Mouse (Mus musculus): ENCODE results near the gene Cadm1. TPM values are rescaled to one million over a fixed set of nuclear protein-coding genes. Genes with fewer than 3 reads are reported as not detected.

Gene Cadm1
- total and polyA plus RNA-seq, 2 experiments from 2014 or later, result 3.7 to 5.5 TPM

GRCm38 (mm10) chr9:47608441-47608840, 78.5 kb downstream of the Cadm1 start:
- H3K4me2 ChIP-seq (ENCODE audit: low read depth, low read length), result no peak overlapping the region
- no peak for DNase-seq (ENCODE audit: low spot score)
- H3K36me3 ChIP-seq (replicated peaks; ENCODE audit: control insufficient read depth, insufficient read depth, low read length), result no peaks in the 10 kb centered on the region
- WGBS, result 84% methylated on average over 7 of the region's 7 CpGs
- H3K9me3 ChIP-seq (replicated peaks; ENCODE audit: control insufficient read depth, low read length), result no peaks in the 10 kb centered on the region
- no peak overlapping the region for H3K4me3 ChIP-seq (ENCODE audit: low read depth, low read length)
- H3K9ac ChIP-seq (replicated peaks; ENCODE audit: low read depth, low read length), result no peak overlapping the region
- no peak overlapping the region for H3K27ac ChIP-seq (ENCODE audit: low read depth)
- no peaks in the 10 kb centered on the region for H3K4me1 ChIP-seq (ENCODE audit: control insufficient read depth, insufficient read depth)
- ATAC-seq (ENCODE audit: insufficient read depth, low read depth), result no peak
- TF ChIP-seq CTCF (IDR thresholded peaks at IDR 0.05; ENCODE audit: low read depth), result no peak
- no peak for TF ChIP-seq EP300 (IDR thresholded peaks at IDR 0.05; ENCODE audit: low read depth)
- no peaks in the 10 kb centered on the region for H3K27me3 ChIP-seq (ENCODE audit: control insufficient read depth, insufficient read depth, low read length)

DNA sequence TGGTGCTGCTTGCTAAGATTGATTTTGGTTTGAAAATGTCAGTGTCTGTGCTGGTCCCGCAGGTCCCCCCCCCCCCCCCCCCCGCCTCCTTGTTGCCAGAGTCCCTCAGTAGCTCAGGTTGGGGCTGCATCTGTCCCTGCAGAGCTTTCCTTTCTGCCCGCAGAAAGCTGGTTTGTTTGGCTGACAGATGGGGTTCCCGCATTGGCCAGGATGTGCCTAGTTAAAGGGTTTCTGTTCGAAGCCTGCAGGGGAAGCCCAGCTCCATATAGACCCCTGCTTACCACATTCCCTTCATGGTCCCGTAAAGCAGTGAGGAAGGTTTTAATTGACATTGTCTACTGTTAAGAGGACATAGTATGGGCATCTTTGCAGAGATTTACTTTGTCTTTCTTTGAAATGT, 78.9 kb downstream of the Cadm1 start:
- no peaks in the 10 kb centered on the region for H3K27me3 ChIP-seq (ENCODE audit: control insufficient read depth, insufficient read depth, low read length)
- no peaks in the 10 kb centered on the region for H3K4me1 ChIP-seq (ENCODE audit: control insufficient read depth, insufficient read depth)
- TF ChIP-seq EP300 (IDR thresholded peaks at IDR 0.05; ENCODE audit: low read depth), result no peak
- no peak for TF ChIP-seq CTCF (IDR thresholded peaks at IDR 0.05; ENCODE audit: low read depth)
- no peaks in the 10 kb centered on the region for H3K36me3 ChIP-seq (replicated peaks; ENCODE audit: control insufficient read depth, insufficient read depth, low read length)
- no peak overlapping the region for H3K4me2 ChIP-seq (ENCODE audit: low read depth, low read length)
- H3K27ac ChIP-seq (ENCODE audit: low read depth), result no peak overlapping the region
- ATAC-seq (ENCODE audit: insufficient read depth, low read depth) (no peak), DNase-seq (ENCODE audit: low spot score) (no peak)
- 67% methylated on average over 6 of the region's 6 CpGs for WGBS
- no peaks in the 10 kb centered on the region for H3K9me3 ChIP-seq (replicated peaks; ENCODE audit: control insufficient read depth, low read length)
- no peak overlapping the region for H3K4me3 ChIP-seq (ENCODE audit: low read depth, low read length)
- no peak overlapping the region for H3K9ac ChIP-seq (replicated peaks; ENCODE audit: low read depth, low read length)

GRCm38 (mm10) chr9:47609443-47609842, 79.5 kb downstream of the Cadm1 start:
- no peaks in the 10 kb centered on the region for H3K27me3 ChIP-seq (ENCODE audit: control insufficient read depth, insufficient read depth, low read length)
- H3K9me3 ChIP-seq (replicated peaks; ENCODE audit: control insufficient read depth, low read length), result no peaks in the 10 kb centered on the region
- no peak overlapping the region for H3K4me2 ChIP-seq (ENCODE audit: low read depth, low read length)
- no peaks in the 10 kb centered on the region for H3K4me1 ChIP-seq (ENCODE audit: control insufficient read depth, insufficient read depth)
- ATAC-seq (ENCODE audit: insufficient read depth, low read depth), result no peak
- no peak overlapping the region for H3K4me3 ChIP-seq (ENCODE audit: low read depth, low read length)
- no peak for DNase-seq (ENCODE audit: low spot score)
- 64% methylated on average over 4 of the region's 4 CpGs for WGBS
- H3K27ac ChIP-seq (ENCODE audit: low read depth), result no peak overlapping the region
- no peaks in the 10 kb centered on the region for H3K36me3 ChIP-seq (replicated peaks; ENCODE audit: control insufficient read depth, insufficient read depth, low read length)
- H3K9ac ChIP-seq (replicated peaks; ENCODE audit: low read depth, low read length), result no peak overlapping the region
- TF ChIP-seq EP300 (IDR thresholded peaks at IDR 0.05; ENCODE audit: low read depth) (no peak), CTCF (IDR thresholded peaks at IDR 0.05; ENCODE audit: low read depth) (no peak)

GRCm38 (mm10) chr9:47610316-47610715, 80.3 kb downstream of the Cadm1 start:
- no peaks in the 10 kb centered on the region for H3K9me3 ChIP-seq (replicated peaks; ENCODE audit: control insufficient read depth, low read length)
- H3K36me3 ChIP-seq (replicated peaks; ENCODE audit: control insufficient read depth, insufficient read depth, low read length), result no peaks in the 10 kb centered on the region
- TF ChIP-seq CTCF (IDR thresholded peaks at IDR 0.05; ENCODE audit: low read depth), result no peak
- H3K4me3 ChIP-seq (ENCODE audit: low read depth, low read length), result no peak overlapping the region
- no peak overlapping the region for H3K4me2 ChIP-seq (ENCODE audit: low read depth, low read length)
- no peaks in the 10 kb centered on the region for H3K27me3 ChIP-seq (ENCODE audit: control insufficient read depth, insufficient read depth, low read length)
- no peak overlapping the region for H3K27ac ChIP-seq (ENCODE audit: low read depth)
- WGBS, result 50% methylated on average over 11 of the region's 11 CpGs
- no peak overlapping the region for H3K9ac ChIP-seq (replicated peaks; ENCODE audit: low read depth, low read length)
- no peaks in the 10 kb centered on the region for H3K4me1 ChIP-seq (ENCODE audit: control insufficient read depth, insufficient read depth)
- no peak for DNase-seq (ENCODE audit: low spot score)
- no peak for ATAC-seq (ENCODE audit: insufficient read depth, low read depth)

GRCm38 (mm10) chr9:47612894-47613412, 83.0 kb downstream of the Cadm1 start:
- Histone ChIP-seq H3K4me3 (ENCODE audit: low read depth, low read length) (no peak overlapping the region), H3K9me3 (replicated peaks; ENCODE audit: control insufficient read depth, low read length) (no peaks in the 10 kb centered on the region), H3K27ac (ENCODE audit: low read depth) (no peak overlapping the region), H3K4me1 (ENCODE audit: control insufficient read depth, insufficient read depth) (no peaks in the 10 kb centered on the region; the same call in 1 of the 2 replicates), H3K4me2 (ENCODE audit: low read depth, low read length) (no peak overlapping the region), H3K9ac (replicated peaks; ENCODE audit: low read depth, low read length) (no peak overlapping the region), H3K36me3 (replicated peaks; ENCODE audit: control insufficient read depth, insufficient read depth, low read length) (no peaks in the 10 kb centered on the region), H3K27me3 (ENCODE audit: control insufficient read depth, insufficient read depth, low read length) (no peaks in the 10 kb centered on the region)
- DNase-seq (ENCODE audit: low spot score), result no peak
- WGBS, result 81% methylated on average over 13 of the region's 13 CpGs
- no peak for TF ChIP-seq EP300 (IDR thresholded peaks at IDR 0.05; ENCODE audit: low read depth)
- TF ChIP-seq CTCF (IDR thresholded peaks at IDR 0.05; ENCODE audit: low read depth), result no peak
- ATAC-seq (ENCODE audit: insufficient read depth, low read depth), result no peak

DNA sequence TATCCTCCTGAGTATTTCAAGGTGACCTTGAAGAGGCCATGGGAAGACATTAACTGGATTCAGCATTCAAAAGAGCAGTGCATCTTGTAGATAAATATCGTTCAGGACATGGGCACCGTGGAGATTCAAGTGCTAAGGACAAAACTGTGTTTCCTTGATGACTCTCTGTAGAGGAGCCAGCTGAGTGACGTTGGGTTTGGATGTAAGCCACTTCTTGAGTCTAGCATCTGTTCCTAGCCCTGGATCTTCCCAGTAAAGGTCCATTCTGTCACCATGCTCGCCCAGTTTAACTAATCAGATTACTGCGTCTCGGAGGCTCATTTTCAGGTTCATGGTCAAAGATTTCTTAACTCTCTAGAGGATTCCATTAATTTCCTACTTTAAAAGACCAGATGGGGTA, 85.1 kb downstream of the Cadm1 start:
- TF ChIP-seq CTCF (IDR thresholded peaks at IDR 0.05; ENCODE audit: low read depth), result no peak
- no peak for TF ChIP-seq EP300 (IDR thresholded peaks at IDR 0.05; ENCODE audit: low read depth)
- Histone ChIP-seq H3K9ac (replicated peaks; ENCODE audit: low read depth, low read length) (no peak overlapping the region), H3K9me3 (replicated peaks; ENCODE audit: control insufficient read depth, low read length) (no peaks in the 10 kb centered on the region), H3K4me1 (ENCODE audit: control insufficient read depth, insufficient read depth) (no peaks in the 10 kb centered on the region; the same call in 1 of the 2 replicates), H3K4me3 (ENCODE audit: low read depth, low read length) (no peak overlapping the region), H3K36me3 (replicated peaks; ENCODE audit: control insufficient read depth, insufficient read depth, low read length) (no peaks in the 10 kb centered on the region), H3K27me3 (ENCODE audit: control insufficient read depth, insufficient read depth, low read length) (no peaks in the 10 kb centered on the region), H3K4me2 (ENCODE audit: low read depth, low read length) (no peak overlapping the region), H3K27ac (ENCODE audit: low read depth) (no peak overlapping the region)
- no peak for DNase-seq (ENCODE audit: low spot score)
- WGBS, result 79% methylated on average over 6 of the region's 6 CpGs
- no peak for ATAC-seq (ENCODE audit: insufficient read depth, low read depth)
